Mouse (Mus musculus) splenic B cell, adult 2 months (primary cell): ENCODE measurements around the gene Spats1.
A peak's percentile ranks its signal among the peaks of the same experiment; 100 is the strongest.

Experiments
- DNase-seq: peaks from one replicate; pipeline ENCODE4 v3.0.0-alpha.2; 2011; ENCODE audit warnings: low read depth, low spot score
- H3K27me3 ChIP-seq: 2 replicates; pipeline ENCODE4 v1.6.1; 2012; ENCODE audit warnings: mild to moderate bottlenecking, low read length, moderate library complexity, mixed read lengths; ENCODE audit not compliant: control insufficient read depth, poor library complexity, insufficient read depth, severe bottlenecking
- H3K36me3 ChIP-seq: 2 replicates; pipeline ENCODE4 v1.6.1; 2012; ENCODE audit warnings: mild to moderate bottlenecking, low read length, moderate library complexity, mixed read lengths; ENCODE audit not compliant: control insufficient read depth, poor library complexity, insufficient read depth, severe bottlenecking

Spats1 gene

GRCm38 (mm10) chr17:45398021-45398420, 77.2 kb downstream of the Spats1 start:
- H3K27me3 ChIP-seq = no peaks in the 10 kb centered on the region
- DNase-seq = no peak
- H3K36me3 ChIP-seq = peaks cover 19% of the 10 kb centered on the region

DNA sequence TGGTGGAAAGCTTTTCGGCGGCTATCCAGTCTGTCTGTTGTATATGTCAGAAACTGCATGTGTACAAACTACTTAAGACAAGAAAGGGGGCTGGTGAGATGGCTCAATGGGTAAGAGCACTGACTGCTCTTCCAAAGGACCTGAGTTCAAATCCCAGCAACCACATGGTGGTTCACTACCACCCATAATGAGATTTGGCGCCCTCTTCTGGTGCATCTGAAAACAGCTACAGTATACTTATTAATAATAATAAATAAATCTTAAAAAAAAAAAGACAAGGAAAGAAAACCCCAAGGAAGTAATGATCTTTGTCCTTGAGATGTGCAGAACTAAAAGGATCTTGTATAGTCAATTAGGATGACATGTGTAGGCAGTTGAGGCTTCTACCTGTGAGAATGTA, 77.7 kb downstream of the Spats1 start:
- Histone ChIP-seq H3K36me3 (peaks cover 15% of the 10 kb centered on the region), H3K27me3 (no peaks in the 10 kb centered on the region)
- peak; percentile 51 for DNase-seq

- peaks cover 16% of the 10 kb centered on the region for H3K36me3 ChIP-seq
- no peak for DNase-seq
- H3K27me3 ChIP-seq = no peaks in the 10 kb centered on the region
These were observed 80.6 kb downstream of the Spats1 start for GRCm38 (mm10) chr17:45394612-45395011.

DNA sequence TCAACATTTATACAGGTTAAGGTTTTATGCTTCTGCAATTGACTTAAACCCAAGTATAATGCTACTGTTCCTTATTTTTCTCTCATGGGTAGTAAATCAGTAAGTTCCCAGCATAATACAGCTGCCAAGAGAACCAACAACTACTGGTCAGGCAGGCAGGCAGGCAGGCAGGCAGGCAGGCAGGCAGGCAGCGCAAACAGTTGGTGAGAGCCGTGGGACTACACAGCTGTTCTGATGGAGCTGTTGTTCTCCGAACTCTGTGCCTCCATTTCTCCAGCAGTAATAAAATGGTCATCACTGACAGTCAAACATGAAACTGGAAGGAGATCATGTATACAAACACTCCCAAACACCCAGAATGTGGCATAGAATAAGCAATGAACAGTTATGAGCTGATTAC, 81.5 kb downstream of the Spats1 start:
- Histone ChIP-seq H3K27me3 (no peaks in the 10 kb centered on the region), H3K36me3 (peaks cover 16% of the 10 kb centered on the region)
- DNase-seq = no peak
